Mouse (Mus musculus): ENCODE measurements around the gene Cdc42se1. TPM values are rescaled to one million over a fixed set of nuclear protein-coding genes. Genes with fewer than 3 reads are reported as not detected.

The Cdc42se1 gene
- polyA plus RNA-seq, 2 experiments, result 24.9 to 40.9 TPM

DNA sequence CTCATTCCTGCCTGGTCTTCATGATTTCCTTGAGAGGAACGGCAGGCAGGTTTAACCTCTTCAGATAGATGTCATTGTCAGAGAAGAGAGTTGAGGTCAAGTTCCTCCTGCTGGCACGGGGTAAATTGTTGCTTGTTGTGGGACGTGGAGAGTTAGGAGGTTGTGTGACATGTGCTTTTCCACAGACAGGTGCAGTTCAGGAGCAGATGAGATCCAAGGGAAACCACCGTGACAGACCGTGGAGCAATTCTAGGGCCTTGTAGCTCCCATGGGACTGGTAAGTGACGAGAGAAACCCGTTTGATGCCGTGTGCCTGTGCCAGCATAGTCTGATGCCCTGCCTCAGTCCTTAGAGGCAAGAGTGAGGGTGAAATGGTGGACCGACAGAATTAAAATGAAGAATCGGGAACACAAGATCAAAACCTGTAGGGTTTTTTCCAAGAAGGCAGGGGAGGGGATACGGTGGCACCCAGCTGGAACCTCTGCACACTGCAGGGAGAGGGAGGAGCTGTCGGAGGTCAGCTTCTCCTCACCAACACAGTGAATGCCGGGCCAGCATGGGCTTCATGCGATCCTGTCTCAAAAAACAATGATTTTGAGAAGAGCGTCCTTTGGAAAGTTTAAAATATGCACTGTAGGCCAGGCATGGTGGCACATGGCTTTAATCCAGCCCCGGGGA lies 4.9 kb downstream of the Cdc42se1 start:
- DNase-seq (ENCODE audit: low read depth in 3 of 3, low spot score in 3 of 3) (no peak), ATAC-seq (ENCODE audit: insufficient read depth) (no peak)
- no peak overlapping the region for H3K4me3 ChIP-seq (ENCODE audit: insufficient read depth in 1 of 2, low read depth in 2 of 2, low read length in 2 of 2)
- no peak for TF ChIP-seq CTCF (IDR thresholded peaks at IDR 0.05; ENCODE audit: low read depth)
- TF ChIP-seq EP300 (IDR thresholded peaks at IDR 0.05; ENCODE audit: low read depth), result no peak
- no peak overlapping the region for H3K4me2 ChIP-seq (ENCODE audit: low read depth)
- 86% methylated on average over 16 of the region's 16 CpGs for WGBS (ENCODE audit: insufficient replicate concordance)
- no peak overlapping the region for H3K9ac ChIP-seq (replicated peaks)
- no peak overlapping the region for H3K27ac ChIP-seq
- H3K27me3 ChIP-seq (ENCODE audit: control insufficient read depth, insufficient read depth, low read length), result no peaks in the 10 kb centered on the region
- no peaks in the 10 kb centered on the region for H3K9me3 ChIP-seq (ENCODE audit: control insufficient read depth, low read length)
- peaks cover 22 to 26% of the 10 kb centered on the region in 2 experiments for H3K4me1 ChIP-seq (replicated peaks; ENCODE audit: control insufficient read depth in 2 of 2, insufficient read depth in 2 of 2, low read length in 1 of 2)
- peaks cover 43% of the 10 kb centered on the region for H3K36me3 ChIP-seq (replicated peaks; ENCODE audit: control insufficient read depth, insufficient read depth, low read depth)

DNA sequence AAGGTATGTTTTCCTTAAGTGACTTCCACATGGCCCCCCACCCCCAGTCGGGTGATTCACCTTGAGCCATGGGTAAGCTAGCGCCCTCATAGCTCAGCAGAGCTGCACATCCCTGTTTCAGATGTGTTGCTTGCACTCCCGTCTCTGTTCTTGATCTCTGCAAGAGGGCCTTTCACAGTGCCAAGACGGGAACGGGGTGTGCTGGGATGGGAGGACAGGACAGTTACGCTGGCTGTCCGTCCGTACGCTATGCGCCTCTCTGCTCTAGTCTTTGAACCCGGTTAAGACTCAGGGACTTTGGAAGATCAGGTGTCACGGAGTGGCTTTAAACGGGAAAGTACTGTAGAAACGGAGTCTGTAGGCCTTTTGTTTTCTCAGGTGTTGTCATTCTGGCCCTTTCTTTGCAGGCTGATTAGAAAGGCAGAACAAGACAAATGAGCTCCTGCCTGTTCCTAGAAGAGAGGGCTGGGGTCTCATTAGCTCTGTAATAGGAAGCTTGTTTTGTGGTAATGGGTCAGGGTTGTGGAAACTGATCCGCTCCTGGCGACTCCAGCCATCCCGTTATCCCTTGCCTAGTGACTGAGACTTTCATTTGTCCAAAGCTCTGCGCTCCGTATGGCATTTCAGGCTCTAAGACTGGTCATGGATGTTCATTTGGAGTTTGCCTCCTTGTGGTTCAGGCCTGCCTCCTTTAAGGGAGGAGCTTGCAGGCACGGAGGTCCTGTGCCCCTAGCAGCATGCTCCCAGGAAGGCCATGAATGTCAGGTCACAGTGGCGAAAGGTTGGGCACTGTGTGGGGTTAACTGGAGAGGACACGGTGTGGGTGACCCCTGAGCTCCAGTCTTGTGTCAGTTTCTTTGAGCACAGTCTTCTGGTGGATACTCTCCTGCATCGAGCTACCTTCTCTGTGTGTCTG lies 7.1 kb downstream of the Cdc42se1 start:
- no peak overlapping the region for H3K27ac ChIP-seq
- no peak overlapping the region for H3K4me3 ChIP-seq (ENCODE audit: insufficient read depth in 1 of 2, low read depth in 2 of 2, low read length in 2 of 2)
- H3K4me2 ChIP-seq (ENCODE audit: low read depth), result no peak overlapping the region
- H3K9ac ChIP-seq (replicated peaks), result no peak overlapping the region
- ATAC-seq (ENCODE audit: insufficient read depth) (no peak), DNase-seq (ENCODE audit: low read depth in 3 of 3, low spot score in 3 of 3) (no peak)
- peaks cover 43% of the 10 kb centered on the region for H3K36me3 ChIP-seq (replicated peaks; ENCODE audit: control insufficient read depth, insufficient read depth, low read depth)
- H3K9me3 ChIP-seq (ENCODE audit: control insufficient read depth, low read length), result no peaks in the 10 kb centered on the region
- WGBS (ENCODE audit: insufficient replicate concordance), result 85% methylated on average over 23 of the region's 23 CpGs
- H3K4me1 ChIP-seq (replicated peaks; ENCODE audit: control insufficient read depth in 2 of 2, insufficient read depth in 2 of 2, low read length in 1 of 2), result peaks cover 20% of the 10 kb centered on the region in 2 experiments
- no peaks in the 10 kb centered on the region for H3K27me3 ChIP-seq (ENCODE audit: control insufficient read depth, insufficient read depth, low read length)
- TF ChIP-seq CTCF (IDR thresholded peaks at IDR 0.05; ENCODE audit: low read depth) (no peak), EP300 (IDR thresholded peaks at IDR 0.05; ENCODE audit: low read depth) (no peak)

DNA sequence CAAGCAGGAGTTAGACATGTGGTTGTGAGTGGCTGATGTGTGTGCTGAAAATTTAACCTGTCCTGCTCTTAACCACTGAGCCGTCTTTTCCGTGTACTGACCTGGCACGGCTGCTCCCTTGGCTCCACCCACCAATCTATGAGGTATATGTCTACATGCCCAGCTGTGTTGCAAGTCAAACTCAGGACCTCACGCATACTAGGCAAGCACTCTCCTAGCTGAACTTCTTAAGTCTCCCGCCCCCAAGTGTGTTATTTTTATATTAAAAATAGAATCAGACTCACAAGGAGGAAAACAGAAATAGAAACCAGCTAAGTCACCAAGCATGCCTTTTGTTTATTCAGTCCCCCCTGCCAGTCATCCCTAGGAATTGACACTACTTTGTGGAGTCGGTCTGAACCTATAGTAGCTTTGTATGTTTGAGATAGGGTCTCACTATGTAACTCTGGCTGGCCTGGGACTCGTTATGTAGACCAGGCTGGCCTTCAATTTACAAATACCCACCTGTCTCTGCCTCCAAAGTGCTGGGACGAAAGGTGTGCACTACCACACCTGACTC lies 9.1 kb downstream of the Cdc42se1 start:
- DNase-seq (ENCODE audit: low read depth in 3 of 3, low spot score in 3 of 3), result no peak
- H3K4me3 ChIP-seq (ENCODE audit: insufficient read depth in 1 of 2, low read depth in 2 of 2, low read length in 2 of 2), result no peak overlapping the region
- no peak overlapping the region for H3K9ac ChIP-seq (replicated peaks)
- ATAC-seq (ENCODE audit: insufficient read depth), result no peak
- peaks cover under 1% of the 10 kb centered on the region in 2 experiments; a peak in 3 of 4 replicates for H3K4me1 ChIP-seq (replicated peaks; ENCODE audit: control insufficient read depth in 2 of 2, insufficient read depth in 2 of 2, low read length in 1 of 2)
- WGBS (ENCODE audit: insufficient replicate concordance), result 77% methylated on average over 8 of the region's 8 CpGs
- H3K9me3 ChIP-seq (ENCODE audit: control insufficient read depth, low read length), result no peaks in the 10 kb centered on the region
- no peaks in the 10 kb centered on the region for H3K27me3 ChIP-seq (ENCODE audit: control insufficient read depth, insufficient read depth, low read length)
- no peak overlapping the region for H3K4me2 ChIP-seq (ENCODE audit: low read depth)
- H3K27ac ChIP-seq, result no peak overlapping the region
- TF ChIP-seq CTCF (IDR thresholded peaks at IDR 0.05; ENCODE audit: low read depth) (no peak), EP300 (IDR thresholded peaks at IDR 0.05; ENCODE audit: low read depth) (no peak)
- H3K36me3 ChIP-seq (replicated peaks; ENCODE audit: control insufficient read depth, insufficient read depth, low read depth), result peaks cover 35% of the 10 kb centered on the region

DNA sequence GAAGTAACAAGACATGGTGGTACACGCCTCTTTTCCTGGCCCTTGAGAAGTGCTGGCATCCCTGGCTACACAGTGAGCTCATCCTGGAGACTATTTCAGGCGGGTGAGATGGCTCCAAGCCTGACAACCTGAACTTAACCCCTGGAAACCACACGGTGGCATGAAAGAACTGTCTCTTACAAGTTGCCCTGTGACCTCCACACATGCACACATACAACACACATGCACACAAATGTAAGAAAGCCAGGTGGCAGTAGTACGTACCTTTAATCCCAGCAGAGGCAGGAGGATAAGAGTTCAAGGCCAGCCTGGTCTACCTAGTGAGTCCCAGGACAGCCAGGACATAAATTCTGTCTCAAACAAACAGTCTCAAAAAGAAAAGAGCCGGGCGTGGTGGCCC lies 10.5 kb downstream of the Cdc42se1 start:
- Histone ChIP-seq H3K36me3 (replicated peaks; ENCODE audit: control insufficient read depth, insufficient read depth, low read depth) (peaks cover 21% of the 10 kb centered on the region), H3K4me2 (ENCODE audit: low read depth) (no peak overlapping the region), H3K27ac (no peak overlapping the region), H3K4me1 (replicated peaks; ENCODE audit: control insufficient read depth in 2 of 2, insufficient read depth in 2 of 2, low read length in 1 of 2) (no peaks in the 10 kb centered on the region), H3K4me3 (ENCODE audit: insufficient read depth in 1 of 2, low read depth in 2 of 2, low read length in 2 of 2) (no peak overlapping the region), H3K9me3 (ENCODE audit: control insufficient read depth, low read length) (no peaks in the 10 kb centered on the region), H3K9ac (replicated peaks) (no peak overlapping the region), H3K27me3 (ENCODE audit: control insufficient read depth, insufficient read depth, low read length) (no peaks in the 10 kb centered on the region)
- 73% methylated on average over 6 of the region's 6 CpGs for WGBS (ENCODE audit: insufficient replicate concordance)
- ATAC-seq (ENCODE audit: insufficient read depth) (no peak), DNase-seq (ENCODE audit: low read depth in 3 of 3, low spot score in 3 of 3) (no peak)
- no peak for TF ChIP-seq EP300 (IDR thresholded peaks at IDR 0.05; ENCODE audit: low read depth)
- TF ChIP-seq CTCF (IDR thresholded peaks at IDR 0.05; ENCODE audit: low read depth), result peak; percentile 13

DNA sequence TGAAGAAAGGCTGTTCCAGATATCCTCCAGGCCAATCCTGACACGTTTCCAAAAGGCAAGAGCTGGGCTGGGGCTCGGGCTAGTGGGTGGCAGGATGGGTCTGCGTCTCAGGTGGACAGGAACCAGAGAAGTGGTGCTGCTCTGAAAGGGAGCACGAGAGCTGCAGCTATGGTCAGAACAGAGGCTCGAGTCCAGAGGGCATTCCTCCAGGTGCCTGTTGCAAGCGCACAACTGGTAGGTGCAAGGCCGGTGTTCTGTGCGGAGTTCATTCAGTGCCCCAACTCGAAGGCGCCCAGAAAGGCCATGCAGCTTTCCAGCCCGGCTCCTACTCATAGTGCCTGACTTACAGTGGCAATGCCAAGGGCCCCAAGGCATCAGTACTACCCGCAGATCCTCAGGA lies 11.4 kb downstream of the Cdc42se1 start:
- Histone ChIP-seq H3K9me3 (ENCODE audit: control insufficient read depth, low read length) (no peaks in the 10 kb centered on the region), H3K4me1 (replicated peaks; ENCODE audit: control insufficient read depth in 2 of 2, insufficient read depth in 2 of 2, low read length in 1 of 2) (no peaks in the 10 kb centered on the region), H3K36me3 (replicated peaks; ENCODE audit: control insufficient read depth, insufficient read depth, low read depth) (peaks cover 11% of the 10 kb centered on the region), H3K4me3 (ENCODE audit: insufficient read depth in 1 of 2, low read depth in 2 of 2, low read length in 2 of 2) (no peak overlapping the region), H3K27me3 (ENCODE audit: control insufficient read depth, insufficient read depth, low read length) (no peaks in the 10 kb centered on the region), H3K27ac (no peak overlapping the region), H3K4me2 (ENCODE audit: low read depth) (no peak overlapping the region), H3K9ac (replicated peaks) (no peak overlapping the region)
- no peak for TF ChIP-seq EP300 (IDR thresholded peaks at IDR 0.05; ENCODE audit: low read depth)
- TF ChIP-seq CTCF (IDR thresholded peaks at IDR 0.05; ENCODE audit: low read depth), result no peak
- WGBS (ENCODE audit: insufficient replicate concordance), result 76% methylated on average over 12 of the region's 12 CpGs
- no peak for ATAC-seq (ENCODE audit: insufficient read depth)
- DNase-seq (ENCODE audit: low read depth in 3 of 3, low spot score in 3 of 3), result no peak

All from liver, embryonic 14.5 days (tissue).